Mouse (Mus musculus) myocyte (in vitro differentiated cells): ENCODE results near the gene Fez1.

Experiments used
- CEBPB ChIP-seq: IDR thresholded peaks from 2 replicates; pipeline ENCODE4 v1.6.1; 2011; ENCODE audit warnings: mild to moderate bottlenecking, moderate library complexity; ENCODE audit not compliant: poor library complexity, insufficient read depth, severe bottlenecking
- MAX ChIP-seq: IDR thresholded peaks from one replicate; pipeline ENCODE4 v1.6.1; 2011; ENCODE audit warnings: low read depth, mild to moderate bottlenecking, control low read depth
- MYOD1 ChIP-seq, 3 experiments: IDR thresholded peaks; one replicate each; pipeline ENCODE4 v1.6.1; 2011; ENCODE audit warnings: control low read depth in 2 of 3, low read depth in 2 of 3, mild to moderate bottlenecking in 2 of 3, moderate library complexity in 1 of 3; ENCODE audit not compliant: insufficient read length in 2 of 3, control insufficient read depth in 1 of 3
- POLR2A ChIP-seq: IDR thresholded peaks from one replicate; pipeline ENCODE4 v1.6.1; 2011; ENCODE audit warnings: low read depth, mild to moderate bottlenecking, control low read depth, moderate library complexity; ENCODE audit not compliant: insufficient read length
- SRF ChIP-seq: IDR thresholded peaks from one replicate; pipeline ENCODE4 v1.6.1; 2011; ENCODE audit warnings: low read depth; ENCODE audit not compliant: control insufficient read depth, insufficient read length
- TCF12 ChIP-seq: IDR thresholded peaks from one replicate; pipeline ENCODE4 v1.6.1; 2011; ENCODE audit warnings: mild to moderate bottlenecking, control low read depth; ENCODE audit not compliant: poor library complexity, insufficient read depth, severe bottlenecking
- USF1 ChIP-seq: IDR thresholded peaks from one replicate; pipeline ENCODE4 v1.6.1; 2011; ENCODE audit warnings: low read depth, mild to moderate bottlenecking, control low read depth, moderate library complexity

DNA sequence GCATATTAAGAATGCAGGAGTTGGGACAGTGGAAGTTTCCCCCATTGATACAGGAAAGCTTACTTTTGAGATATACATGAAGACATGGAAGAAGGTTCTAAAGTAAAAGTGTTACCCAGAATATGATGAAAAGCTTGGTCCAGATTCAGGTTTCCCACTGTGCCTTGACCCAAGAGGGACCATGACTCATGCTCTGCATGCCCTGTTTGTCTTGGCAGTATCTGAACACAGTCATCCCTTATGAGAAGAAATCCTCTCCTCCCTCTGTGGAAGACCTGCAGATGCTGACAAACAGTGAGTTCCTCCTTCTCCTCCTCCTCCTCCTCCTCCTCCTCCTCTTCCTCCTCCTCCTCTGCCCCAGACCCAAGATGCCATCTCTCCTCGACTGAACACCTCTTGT is 48.6 kb downstream of the Fez1 start:
- TF ChIP-seq POLR2A (no peak), USF1 (no peak), CEBPB (no peak), MAX (no peak), TCF12 (no peak), MYOD1 (IDR thresholded peaks at IDR 0.05; ENCODE audit: control insufficient read depth in 1 of 3, insufficient read length in 2 of 3, low read depth in 2 of 3) (no peak), SRF (no peak)
